Mouse (Mus musculus) kidney, adult 11 months (tissue): ENCODE results near the gene Sorcs3.

Source experiments
- DNase-seq: peaks from one replicate; pipeline ENCODE4 v3.0.0; 2022

The Sorcs3 gene

DNA sequence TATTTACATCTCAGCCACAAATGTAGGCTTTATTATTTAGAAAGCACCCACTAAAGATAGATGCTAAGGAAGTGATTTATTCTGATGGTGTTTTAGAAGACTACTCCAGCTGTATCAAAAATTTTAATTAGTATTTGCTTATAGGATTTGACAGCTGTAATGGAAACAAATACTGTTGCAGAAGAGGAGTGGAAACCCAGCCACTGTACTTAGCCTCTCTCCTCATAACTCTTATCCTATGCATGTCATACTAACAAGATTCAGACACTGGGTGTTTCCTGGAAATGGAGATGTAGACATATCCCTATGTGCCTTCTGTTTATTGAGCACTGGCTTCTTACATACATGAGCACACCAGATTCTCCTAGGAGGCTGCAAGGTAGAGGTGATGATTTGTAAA, 338.5 kb downstream of the Sorcs3 start:
- DNase-seq, result no peak

DNA sequence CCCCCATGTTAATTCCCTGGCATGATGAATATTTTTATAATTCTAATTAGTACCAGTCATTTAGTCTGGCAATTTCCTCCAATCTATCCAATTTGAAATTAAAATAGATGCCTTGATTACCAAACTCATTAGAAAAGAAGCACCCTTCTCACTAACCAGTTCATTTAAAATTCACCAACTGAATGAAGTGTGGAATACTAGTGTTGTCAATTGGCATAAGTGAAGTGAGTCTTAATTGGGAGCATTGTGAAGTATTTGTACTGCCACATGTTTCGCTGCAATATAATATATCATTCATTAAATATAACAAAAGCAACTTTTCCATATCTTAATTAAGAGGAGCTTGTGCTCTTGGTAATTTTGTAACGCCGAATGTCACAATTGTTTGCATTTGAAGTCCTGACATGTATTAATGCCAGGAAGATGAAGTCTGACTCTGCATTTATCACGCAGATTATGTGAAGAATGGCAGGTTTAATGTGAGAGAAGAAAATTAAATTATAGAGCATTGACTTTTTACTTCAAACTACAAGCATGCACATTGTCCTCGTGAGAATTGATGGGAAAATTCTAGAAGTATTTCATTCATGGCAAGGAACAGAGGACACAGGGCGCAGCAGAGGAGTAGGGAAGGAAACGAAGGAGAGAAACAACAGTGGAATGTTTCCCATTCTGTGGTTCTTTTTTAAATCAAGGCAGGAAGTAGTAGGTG, 339.8 kb downstream of the Sorcs3 start:
- no peak for DNase-seq

DNA sequence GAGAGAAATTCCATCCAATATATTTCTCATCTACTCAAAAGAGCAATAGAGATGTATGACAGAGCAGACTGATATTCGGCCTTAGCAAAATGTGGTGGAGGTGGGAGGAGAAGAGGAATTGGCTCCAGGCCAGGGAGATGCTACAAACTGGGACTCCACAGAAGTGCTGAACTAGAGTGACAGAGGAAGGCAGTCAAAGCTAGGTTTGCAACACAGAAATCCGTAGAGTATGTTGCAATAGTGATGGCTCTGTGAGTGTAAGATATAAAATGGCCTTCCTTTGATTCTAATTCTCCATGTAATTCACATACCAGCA, 340.3 kb downstream of the Sorcs3 start:
- no peak for DNase-seq

DNA sequence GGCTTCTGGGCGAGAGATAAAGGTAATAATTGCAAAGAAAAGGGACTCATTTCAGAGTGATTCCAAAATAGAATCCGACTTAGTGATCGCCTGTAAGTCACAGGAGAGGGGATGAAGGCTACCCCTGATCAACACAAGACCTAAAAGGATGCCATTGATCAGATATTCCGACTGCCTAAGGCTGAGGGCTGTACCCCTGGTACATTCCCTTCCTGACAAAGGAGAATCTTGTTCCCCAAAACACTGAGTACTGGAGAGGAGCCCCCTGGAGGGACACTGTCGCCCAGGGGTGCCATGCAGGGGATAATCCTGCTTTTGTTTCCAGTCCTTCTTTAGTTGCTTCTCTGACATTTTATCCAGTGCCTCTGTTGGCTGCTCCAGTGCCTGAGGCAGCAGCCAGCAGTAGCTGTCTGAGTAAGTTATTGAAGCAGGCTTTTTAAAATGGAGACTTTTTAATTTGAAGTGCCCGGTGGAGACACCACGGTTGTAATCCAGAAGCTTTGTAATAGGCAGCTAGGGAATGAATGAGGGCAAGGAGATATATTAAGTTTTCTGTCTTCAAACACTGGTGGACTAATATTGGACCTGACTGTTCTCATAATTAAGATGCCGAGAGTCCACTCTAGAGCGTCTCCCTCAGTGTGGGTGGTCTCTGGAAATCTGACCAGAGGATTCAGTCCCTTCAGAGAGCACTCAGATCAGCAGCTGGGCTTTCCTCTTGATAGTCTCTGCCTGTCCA, 342.5 kb downstream of the Sorcs3 start:
- DNase-seq, result no peak

DNA sequence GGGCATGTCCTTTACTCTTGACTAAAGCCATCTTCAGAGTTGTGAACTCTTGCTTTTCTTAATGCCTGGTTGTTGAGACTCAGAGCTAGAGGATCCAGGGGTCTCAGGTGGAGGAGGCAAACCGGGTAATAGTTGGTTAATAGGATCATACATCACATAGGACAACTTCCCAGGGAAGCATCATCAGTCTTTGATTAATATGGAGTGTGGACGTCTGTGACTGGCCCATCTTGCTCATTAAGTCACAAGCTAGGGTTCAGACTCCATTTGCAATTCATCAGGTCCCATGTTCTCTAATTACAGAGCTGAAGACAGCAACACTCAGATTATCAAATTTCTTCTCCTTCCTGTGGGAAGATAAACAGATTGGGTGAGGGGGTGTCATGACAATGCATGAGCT, 353.6 kb downstream of the Sorcs3 start:
- no peak for DNase-seq

DNA sequence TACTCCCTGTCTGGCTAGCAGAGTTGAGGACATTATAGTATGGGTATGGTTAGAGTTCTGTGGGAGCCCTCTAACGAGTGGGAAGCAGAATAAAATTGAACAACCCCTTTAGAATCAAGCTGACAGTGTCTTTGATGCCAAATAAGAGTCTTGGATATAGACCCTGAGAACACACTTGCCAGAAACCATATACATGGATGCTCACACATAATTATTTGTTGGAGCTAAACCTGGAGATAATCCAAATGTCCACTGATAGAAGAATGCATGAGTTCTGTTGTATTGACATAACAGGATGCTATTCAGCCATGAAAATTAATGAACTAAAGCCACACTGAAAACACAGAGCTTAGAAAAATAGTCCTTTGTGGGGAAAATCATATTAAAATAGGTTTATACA, 369.9 kb downstream of the Sorcs3 start:
- no peak for DNase-seq

DNA sequence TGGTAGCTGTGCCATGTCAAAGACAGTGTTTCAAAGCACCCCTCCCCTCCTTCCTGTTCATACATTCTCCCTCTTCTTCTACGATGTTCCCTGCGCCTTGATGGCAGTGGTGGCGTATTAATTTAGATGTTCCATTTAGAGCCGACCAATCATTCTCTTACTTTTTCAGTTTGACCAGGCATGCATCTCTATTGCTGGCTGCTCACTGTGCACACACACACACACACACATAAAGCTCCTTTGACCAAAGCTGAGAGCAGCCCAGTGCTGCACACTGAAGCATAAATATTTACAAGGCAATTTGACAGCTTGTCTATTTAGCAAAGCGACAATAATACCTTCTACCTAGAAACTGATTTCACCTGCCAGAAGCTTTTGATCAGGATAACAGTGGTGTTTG, 371.3 kb downstream of the Sorcs3 start:
- DNase-seq, result no peak

DNA sequence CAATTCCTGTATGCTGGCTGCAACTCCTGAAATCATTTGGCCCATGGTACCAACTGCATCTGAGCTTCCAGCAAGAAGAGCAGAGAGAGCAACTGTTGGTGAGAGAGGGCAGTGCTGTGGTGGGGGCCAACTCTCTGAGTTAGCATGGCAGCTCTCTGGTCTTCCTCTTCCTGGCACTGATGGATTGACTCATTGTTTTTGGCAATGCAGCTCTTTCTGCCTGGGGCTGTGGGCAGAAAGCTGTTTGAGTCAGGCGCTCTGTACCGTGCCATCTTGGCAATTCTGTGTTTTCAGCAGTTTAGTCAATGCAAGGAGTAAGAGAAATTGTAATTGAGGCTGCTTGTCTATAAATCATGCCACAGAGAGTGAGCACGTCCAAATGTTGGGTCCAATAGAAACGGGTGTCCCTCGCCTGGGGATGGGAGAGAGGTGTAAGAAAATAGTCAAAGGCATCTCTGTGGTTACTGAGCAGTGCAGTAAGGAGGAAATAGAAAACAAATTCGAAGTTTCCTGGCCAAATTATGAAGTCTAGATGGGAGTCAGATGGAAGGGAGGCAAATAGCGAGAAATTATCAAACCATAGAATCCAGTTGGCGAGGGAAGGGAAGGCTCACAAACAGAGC, 379.2 kb downstream of the Sorcs3 start:
- DNase-seq, result no peak

DNA sequence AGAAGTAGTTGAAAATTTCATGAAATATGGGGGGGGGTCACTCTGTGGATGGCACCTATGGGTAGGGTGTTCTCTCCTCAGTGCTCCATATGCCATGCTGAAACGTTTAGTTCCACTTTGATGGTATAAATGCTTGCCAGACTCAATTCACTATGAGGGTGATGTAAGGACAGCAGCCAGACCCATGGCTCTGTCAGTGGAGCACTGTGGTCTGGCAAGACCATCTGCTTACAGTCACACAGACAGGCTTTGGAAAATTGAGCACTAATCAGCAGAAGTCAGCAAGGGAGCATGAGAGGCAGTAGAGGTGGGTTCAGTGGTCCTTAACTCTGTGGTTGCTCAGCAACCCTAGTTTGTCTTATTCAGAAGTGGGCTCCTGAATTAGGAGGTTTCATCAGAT, 411.1 kb downstream of the Sorcs3 start:
- DNase-seq, result no peak

DNA sequence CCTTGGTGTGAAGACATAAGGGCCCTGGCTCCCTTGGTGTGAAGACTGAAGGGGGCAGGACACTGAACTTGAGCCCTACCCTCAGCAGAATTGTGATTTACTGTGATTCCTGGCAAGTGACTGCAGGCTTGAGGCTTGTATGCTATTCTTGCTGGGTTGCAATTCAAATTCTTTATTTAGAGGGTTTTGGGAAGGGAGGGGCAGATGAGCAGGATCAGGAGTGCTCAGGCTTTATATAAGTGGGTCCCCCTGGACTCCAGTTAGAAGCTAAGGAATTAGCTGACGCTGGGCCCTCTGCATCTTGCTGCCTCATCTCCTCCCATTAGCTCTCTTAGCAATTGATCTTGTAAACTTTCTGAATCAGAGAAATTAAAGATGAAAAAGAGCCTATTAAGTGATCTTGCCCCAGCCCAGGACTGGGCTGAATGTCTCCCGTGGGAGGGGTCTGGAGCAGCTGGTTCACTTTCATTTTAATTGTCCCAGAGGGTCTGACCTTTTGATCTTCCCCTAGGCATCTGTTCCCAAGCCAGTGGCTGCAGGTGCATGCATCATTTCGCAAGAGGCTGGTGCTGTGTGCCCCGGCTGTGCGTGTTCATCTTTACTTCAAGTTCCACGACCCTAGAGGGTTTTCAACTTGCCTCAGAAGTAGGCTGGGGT, 425.0 kb downstream of the Sorcs3 start:
- DNase-seq, result no peak

DNA sequence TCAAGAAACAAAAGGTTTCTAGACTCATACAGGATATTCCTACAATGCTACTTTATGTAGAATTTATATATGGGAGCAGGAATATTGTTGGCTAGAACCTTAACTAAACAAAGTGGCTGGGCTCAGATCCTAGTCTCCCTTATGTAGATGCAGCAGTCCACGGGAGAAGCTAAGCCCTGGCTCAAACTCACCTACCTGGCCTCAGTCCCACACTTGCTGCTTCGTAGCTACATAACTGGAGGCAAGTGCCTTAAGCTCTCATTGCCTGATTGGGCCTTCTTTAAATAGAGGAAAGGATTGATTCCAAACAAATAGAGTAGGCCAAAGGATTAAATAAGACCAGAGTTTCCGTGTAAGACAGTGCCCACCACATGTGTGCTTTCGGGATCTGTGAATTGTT, 436.7 kb downstream of the Sorcs3 start:
- no peak for DNase-seq

DNA sequence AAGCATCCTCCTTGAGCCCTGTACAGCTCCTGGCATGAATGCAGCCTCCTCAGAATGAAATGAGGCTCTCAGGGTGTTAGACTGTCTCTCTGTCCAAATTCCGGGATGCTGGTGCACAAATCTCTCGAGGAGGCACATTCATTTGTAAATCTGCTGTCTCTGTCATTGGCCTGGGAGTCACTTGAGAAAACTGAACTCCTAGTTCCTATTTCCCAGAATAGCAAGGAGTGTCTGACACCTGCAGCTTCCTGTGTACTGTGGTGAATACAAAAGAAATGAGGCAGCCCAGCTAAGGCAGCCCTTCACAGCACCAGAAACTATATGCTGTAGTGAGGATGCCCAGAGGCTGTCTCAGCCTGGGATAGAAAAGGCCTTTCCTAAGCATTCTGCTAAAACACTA, 444.1 kb downstream of the Sorcs3 start:
- no peak for DNase-seq

DNA sequence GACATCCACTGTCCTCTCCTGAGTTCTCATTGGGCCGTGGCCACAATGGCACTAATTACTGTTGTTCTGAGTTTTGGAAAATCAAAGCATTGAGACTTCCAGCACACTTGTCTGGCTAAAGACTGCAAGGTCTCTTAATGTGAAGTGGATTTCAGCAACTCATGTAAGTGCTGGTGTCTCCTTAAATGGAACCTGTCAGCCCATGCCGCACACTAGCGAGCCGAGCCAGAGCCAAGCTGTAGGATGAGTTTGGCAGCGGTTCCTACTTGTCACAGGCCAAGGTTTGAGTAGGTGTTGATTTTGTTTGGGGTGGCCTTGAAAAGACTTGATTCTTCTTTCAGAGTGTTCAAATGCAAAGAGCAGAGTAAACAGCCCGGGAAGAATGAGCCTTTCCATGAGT, 445.8 kb downstream of the Sorcs3 start:
- DNase-seq, result no peak

DNA sequence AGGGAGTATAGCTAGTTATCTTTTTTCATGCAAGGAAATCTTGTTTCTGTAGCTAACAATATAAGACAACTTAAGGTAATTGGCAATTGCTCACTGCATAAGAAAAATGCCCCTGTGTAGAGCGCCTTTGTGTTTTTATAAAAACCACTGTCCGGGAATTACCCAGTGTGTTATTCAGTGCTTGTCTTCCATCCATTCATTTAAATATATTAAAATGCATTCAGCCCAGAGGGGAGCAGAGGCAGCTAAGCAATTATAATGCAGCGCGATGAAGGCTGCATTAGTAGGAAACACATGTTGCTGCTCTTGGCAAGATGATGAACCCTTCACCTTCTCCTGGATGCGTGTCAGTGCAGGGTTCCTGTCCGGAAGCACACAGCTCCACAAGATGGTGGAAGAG, 454.4 kb downstream of the Sorcs3 start:
- DNase-seq, result no peak

DNA sequence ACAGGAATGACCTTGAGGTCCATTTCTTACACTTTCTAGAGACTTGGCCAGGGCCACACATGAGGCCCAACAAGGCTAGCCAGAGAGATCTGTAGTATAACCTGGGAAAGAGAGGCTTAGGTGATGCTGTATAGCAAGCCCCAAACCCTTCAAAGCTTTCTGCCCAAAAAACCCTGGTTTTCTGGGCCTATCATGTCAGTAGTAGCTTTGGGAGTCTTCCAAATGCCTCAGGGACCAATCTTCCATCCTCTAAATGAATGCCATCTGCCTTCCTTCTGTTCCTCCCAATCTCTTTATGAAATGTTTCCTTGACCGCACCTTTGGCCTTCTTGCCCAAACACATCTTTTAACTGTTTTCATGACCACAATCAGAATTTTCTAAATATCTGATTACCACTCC, 474.1 kb downstream of the Sorcs3 start:
- DNase-seq, result no peak

DNA sequence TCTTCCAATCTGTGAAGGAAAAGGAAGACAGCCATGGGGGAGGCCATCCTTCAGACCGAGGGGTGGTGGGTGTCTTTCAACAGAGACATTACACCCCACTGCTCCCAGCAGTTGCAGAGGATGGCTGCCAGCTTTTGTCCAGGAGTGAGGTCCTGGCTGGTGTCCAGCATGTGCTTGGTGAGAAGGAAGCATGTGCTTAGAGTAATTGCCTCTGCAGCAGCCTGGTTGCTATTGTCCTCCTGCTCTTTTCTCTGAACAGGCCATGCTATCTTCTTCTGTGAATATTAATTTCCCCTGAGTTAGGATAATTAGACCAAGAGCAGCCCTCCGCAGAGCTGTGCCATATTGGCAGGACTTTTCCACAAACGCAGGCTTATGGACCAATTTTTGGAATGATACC, 476.7 kb downstream of the Sorcs3 start:
- DNase-seq, result no peak

DNA sequence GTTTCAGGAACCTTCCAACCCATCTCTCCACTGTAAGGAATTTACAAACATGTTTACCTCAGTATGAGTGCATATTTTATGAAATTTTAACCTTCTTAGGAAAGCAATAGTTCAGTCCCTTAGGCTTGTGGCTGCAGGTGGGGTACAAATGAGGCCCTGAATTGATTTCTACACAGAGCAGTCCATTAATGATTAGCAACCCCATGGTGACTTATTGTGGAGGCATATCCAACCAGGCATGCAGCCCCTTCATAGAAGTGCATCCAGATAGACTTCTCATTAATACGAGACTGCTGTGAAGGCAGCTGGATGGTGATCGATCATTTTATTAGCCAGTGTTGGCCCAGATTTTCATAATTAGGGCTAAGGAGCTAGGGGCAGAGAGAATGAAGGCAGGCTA, 480.5 kb downstream of the Sorcs3 start:
- no peak for DNase-seq

DNA sequence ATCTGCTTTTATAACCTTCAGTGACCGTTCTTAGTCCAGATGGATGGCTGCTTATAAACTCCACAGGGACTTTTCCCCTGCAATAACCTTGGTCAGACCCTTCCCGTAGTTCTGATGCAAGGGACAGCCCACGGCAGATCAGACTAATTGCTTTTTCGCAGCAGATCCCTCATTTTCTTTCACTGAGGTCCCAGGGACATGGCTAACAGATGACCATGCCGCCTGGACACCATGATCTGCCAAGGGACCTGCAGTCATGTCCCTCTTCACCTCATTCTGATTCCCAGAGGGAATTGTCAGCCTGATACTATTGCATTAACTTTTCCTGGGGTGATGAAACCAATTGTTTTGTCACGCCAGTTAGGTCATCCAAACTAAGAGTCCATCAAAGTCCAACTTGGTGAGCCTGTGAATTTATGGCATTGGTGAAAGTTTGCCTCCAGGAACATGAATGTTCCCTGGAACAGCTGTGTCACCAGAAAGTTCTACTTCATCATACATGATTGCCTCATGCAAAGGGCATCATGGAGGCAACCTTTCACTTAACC, 494.4 kb downstream of the Sorcs3 start:
- DNase-seq, result no peak

DNA sequence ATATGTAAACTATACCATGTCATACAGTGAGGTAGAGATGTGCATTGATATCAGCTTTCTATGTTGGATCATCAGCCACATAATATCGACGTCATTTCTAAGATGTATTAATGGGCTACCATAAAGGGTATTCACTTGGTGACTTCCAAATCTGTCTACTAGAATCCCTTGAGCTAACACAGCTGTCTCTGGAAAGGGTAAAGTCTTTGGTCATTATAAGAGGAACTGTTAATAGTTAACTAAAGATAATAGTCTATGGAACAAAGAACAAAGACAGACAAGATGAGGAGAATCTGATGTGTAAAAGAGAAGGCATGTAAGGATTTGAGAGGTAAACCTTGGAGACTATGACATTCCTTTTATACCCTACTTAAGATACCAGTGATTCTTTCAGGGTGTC, 497.9 kb downstream of the Sorcs3 start:
- DNase-seq, result no peak

DNA sequence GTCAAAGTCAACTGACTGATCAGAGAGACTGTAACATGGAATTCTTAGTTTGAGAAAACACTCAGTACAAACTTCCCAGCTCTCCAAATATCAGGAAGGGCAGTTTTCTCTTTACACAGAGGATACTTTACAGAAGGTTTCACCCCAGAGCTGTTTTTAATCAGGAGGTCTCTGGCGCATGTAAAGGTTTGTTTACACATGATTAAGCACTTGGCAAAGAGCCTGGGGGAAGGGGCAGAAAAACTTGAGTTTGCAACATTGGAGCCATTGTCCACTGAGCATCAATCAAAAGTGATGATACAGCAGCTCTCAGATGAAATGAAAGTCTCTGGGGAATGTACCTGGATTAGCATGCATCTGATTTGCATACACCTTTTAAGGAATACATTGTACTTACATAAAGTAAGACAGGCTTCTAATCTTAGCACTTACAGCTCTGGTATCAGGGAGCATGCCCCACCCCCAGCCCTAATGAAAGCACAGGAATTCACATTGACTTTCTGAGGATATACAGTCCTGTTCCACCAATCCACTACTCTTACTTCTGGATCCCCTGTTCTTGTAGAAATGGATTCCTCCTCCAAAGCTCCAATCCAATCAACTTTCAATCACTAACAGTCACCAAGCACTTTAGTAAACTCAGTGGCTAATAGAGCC, 500.6 kb downstream of the Sorcs3 start:
- no peak for DNase-seq

DNA sequence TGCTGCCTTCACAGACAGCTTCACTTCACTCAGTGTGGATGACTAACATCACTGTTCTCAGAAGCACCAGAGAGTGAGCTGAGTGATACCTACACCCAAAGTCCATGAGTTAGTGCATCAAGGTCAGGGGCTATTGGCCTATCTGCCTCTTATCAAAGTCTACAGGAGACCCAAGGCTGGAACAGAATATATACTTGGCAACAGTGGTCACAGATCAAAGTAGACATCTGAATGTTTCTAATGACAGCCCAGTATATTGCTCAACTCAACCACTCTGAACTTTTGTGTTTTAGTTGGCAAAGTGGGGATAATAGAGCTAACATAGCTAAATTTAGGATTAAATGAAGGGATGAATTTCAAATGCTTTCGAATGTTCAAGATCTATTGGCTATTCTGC, 501.1 kb downstream of the Sorcs3 start:
- no peak for DNase-seq

DNA sequence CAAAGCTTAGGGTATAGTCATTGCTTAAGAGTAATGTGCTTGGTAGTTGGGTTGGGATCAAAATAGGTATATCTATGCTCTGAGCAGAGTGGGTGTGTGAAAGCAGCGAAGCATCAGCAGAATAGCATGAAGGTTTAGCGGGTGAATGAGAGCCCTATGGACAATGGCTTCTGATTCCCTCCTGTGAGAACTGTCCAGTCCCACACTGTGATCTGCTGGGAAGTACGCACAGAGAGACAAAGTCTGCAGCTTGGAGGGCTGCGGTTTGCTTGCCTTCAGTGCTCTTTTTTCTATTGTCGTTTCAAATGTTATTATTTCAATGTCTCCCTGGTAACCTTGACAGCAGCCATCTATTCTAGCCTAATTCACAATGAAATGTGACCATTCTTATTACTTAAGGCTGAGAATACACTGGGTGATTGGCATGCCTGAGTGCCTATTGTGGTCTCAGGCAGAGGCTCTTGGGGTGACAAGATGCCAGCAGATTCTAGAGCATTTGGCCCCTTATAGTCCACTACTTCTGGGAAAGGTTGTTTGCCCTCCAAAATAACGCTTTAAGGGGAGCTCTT, 520.1 kb downstream of the Sorcs3 start:
- no peak for DNase-seq

DNA sequence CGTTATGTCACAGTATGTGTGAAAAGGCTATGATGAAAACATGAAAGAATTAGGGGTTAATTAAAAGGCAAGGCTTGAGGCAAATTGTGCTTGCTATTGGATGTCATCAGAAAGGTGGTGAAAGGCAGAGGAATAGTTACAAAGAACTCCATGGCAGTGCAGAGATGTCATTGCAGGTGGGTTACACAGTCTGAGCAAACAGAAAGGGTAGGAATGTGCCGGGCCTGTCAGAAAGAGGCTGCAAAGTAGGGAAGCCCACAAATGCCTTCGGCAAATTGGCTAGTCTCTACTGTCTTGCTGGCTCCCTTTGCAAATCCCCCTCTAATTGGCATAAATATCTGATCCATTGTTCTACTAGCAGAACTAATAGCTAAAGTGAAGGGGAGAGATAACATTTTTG, 521.2 kb downstream of the Sorcs3 start:
- DNase-seq, result no peak
